Mouse (Mus musculus): Measurements from ENCODE around the gene Lrig1.

- TF ChIP-seq CTCF (IDR thresholded peaks at IDR 0.05; ENCODE audit: low read depth) (no peak), EP300 (optimal IDR thresholded peaks at IDR 0.05) (no peak)
Measured at GRCm38 (mm10) chr6:94677448-94677847, 22.5 kb downstream of the Lrig1 start.
